Mouse (Mus musculus): ENCODE measurements at regions not wholly inside any gene's neighbourhood (a gene's known extent, or its start where the extent isn't known, plus 50 kb on each side); places are given as distances from the start of the nearest gene placed in this dataset.
A peak's percentile ranks its signal among the peaks of the same experiment; 100 is the strongest.

- H3K79me3 ChIP-seq (ENCODE audit: low read depth): no peaks in the 10 kb centered on the region
- H3K27me3 ChIP-seq (ENCODE audit: control insufficient read depth, insufficient read depth, insufficient read length): no peaks in the 10 kb centered on the region
- no peak overlapping the region for H3ac ChIP-seq (ENCODE audit: control insufficient read depth, insufficient read length, low read depth)
- no peaks in the 10 kb centered on the region for H3K36me3 ChIP-seq (ENCODE audit: control insufficient read depth, insufficient read depth)
- H3K4me3 ChIP-seq (ENCODE audit: insufficient read depth, poor library complexity, severe bottlenecking): no peak overlapping the region
- no peaks in the 10 kb centered on the region for H3K79me2 ChIP-seq (ENCODE audit: control insufficient read depth, insufficient read depth)
- no peak for TF ChIP-seq USF1 (IDR thresholded peaks at IDR 0.05; ENCODE audit: low read depth)
- no peak for TF ChIP-seq MAX (IDR thresholded peaks at IDR 0.05)
- no peak for TF ChIP-seq MYOD1 (IDR thresholded peaks at IDR 0.05; ENCODE audit: control insufficient read depth, insufficient read length, low read depth)
- no peak for TF ChIP-seq MYOG (IDR thresholded peaks at IDR 0.05; ENCODE audit: control insufficient read depth, extremely low read depth, insufficient read length)
- TF ChIP-seq FOSL1 (IDR thresholded peaks at IDR 0.05; ENCODE audit: insufficient read depth, low read length, poor library complexity, severe bottlenecking): no peak
- no peak for TF ChIP-seq CEBPB (IDR thresholded peaks at IDR 0.05; ENCODE audit: low read depth)
- TF ChIP-seq CTCF (IDR thresholded peaks at IDR 0.05; ENCODE audit: control insufficient read depth, insufficient read depth, insufficient read length): no peak
Observed at GRCm38 (mm10) chr13:97555312-97555711, 205.1 kb downstream of the Gm10260 start.

DNA sequence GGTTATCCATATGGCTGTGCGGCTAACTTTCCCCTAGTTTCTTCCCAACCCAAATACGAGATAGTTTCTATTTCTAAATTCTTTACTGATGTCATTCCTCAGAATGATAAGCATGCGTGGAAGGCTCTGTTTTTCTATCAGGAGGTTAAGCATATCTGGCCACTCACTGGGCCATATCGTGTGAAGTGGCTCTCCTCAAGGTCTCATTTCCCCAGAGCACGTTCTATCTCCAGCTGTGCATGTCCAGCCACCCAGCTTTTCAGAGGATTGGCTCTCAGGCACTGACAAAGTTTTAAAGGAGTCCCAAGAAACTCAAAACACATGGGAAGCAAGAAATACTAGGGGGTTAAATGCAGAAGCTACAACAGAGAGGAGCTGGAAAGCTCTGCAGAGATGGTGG lies 205.8 kb downstream of the Gm10260 start:
- H3ac ChIP-seq (ENCODE audit: control insufficient read depth, insufficient read length, low read depth): no peak overlapping the region
- no peaks in the 10 kb centered on the region for H3K79me2 ChIP-seq (ENCODE audit: control insufficient read depth, insufficient read depth)
- H3K4me3 ChIP-seq (ENCODE audit: insufficient read depth, poor library complexity, severe bottlenecking): no peak overlapping the region
- TF ChIP-seq MYOG (IDR thresholded peaks at IDR 0.05; ENCODE audit: control insufficient read depth, extremely low read depth, insufficient read length): no peak
- TF ChIP-seq CTCF (IDR thresholded peaks at IDR 0.05; ENCODE audit: control insufficient read depth, insufficient read depth, insufficient read length): no peak
- TF ChIP-seq MYOD1 (IDR thresholded peaks at IDR 0.05; ENCODE audit: control insufficient read depth, insufficient read length, low read depth): no peak
- TF ChIP-seq MAX (IDR thresholded peaks at IDR 0.05): no peak
- TF ChIP-seq USF1 (IDR thresholded peaks at IDR 0.05; ENCODE audit: low read depth): no peak
- no peak for TF ChIP-seq FOSL1 (IDR thresholded peaks at IDR 0.05; ENCODE audit: insufficient read depth, low read length, poor library complexity, severe bottlenecking)
- no peak for TF ChIP-seq CEBPB (IDR thresholded peaks at IDR 0.05; ENCODE audit: low read depth)
- no peaks in the 10 kb centered on the region for H3K79me3 ChIP-seq (ENCODE audit: low read depth)
- no peaks in the 10 kb centered on the region for H3K36me3 ChIP-seq (ENCODE audit: control insufficient read depth, insufficient read depth)
- no peaks in the 10 kb centered on the region for H3K27me3 ChIP-seq (ENCODE audit: control insufficient read depth, insufficient read depth, insufficient read length)

- H3K36me3 ChIP-seq (ENCODE audit: control insufficient read depth, insufficient read depth): no peaks in the 10 kb centered on the region
- H3K27me3 ChIP-seq (ENCODE audit: control insufficient read depth, insufficient read depth, insufficient read length): no peaks in the 10 kb centered on the region
- no peaks in the 10 kb centered on the region for H3K79me3 ChIP-seq (ENCODE audit: low read depth)
- no peaks in the 10 kb centered on the region for H3K79me2 ChIP-seq (ENCODE audit: control insufficient read depth, insufficient read depth)
- H3K4me3 ChIP-seq (ENCODE audit: insufficient read depth, poor library complexity, severe bottlenecking): no peak overlapping the region
- H3ac ChIP-seq (ENCODE audit: control insufficient read depth, insufficient read length, low read depth): no peak overlapping the region
- TF ChIP-seq CEBPB (IDR thresholded peaks at IDR 0.05; ENCODE audit: low read depth): no peak
Observed at GRCm38 (mm10) chr13:97552236-97552635, 208.2 kb downstream of the Gm10260 start.

DNA sequence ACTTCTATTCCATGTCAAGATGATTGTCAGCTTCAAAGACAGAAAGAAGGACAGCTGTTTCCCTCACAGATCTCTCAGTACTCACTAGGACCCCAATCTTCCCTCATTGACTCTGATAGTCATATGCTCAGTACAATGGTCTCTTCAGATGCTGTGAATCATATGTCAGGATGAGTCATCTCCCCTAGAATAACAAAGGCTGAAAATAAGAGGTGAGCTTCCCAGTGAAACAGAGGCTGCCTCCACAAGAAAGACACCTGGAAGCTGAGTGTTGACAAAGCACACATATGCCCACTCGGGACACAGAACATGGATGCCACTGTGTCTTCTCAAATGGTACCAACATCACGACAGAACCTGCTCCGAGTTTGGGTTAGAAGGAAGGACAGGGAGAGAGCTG lies 209.6 kb downstream of the Gm10260 start:
- no peak overlapping the region for H3K4me3 ChIP-seq (ENCODE audit: insufficient read depth, poor library complexity, severe bottlenecking)
- H3K79me3 ChIP-seq (ENCODE audit: low read depth): no peaks in the 10 kb centered on the region
- peak; percentile 19 for TF ChIP-seq USF1 (IDR thresholded peaks at IDR 0.05; ENCODE audit: low read depth)
- no peak for TF ChIP-seq MYOG (IDR thresholded peaks at IDR 0.05; ENCODE audit: control insufficient read depth, extremely low read depth, insufficient read length)
- TF ChIP-seq FOSL1 (IDR thresholded peaks at IDR 0.05; ENCODE audit: insufficient read depth, low read length, poor library complexity, severe bottlenecking): peak; percentile 39
- peak; percentile 23 for TF ChIP-seq MYOD1 (IDR thresholded peaks at IDR 0.05; ENCODE audit: control insufficient read depth, insufficient read length, low read depth)
- no peak for TF ChIP-seq MAX (IDR thresholded peaks at IDR 0.05)
- H3K27me3 ChIP-seq (ENCODE audit: control insufficient read depth, insufficient read depth, insufficient read length): no peaks in the 10 kb centered on the region
- H3ac ChIP-seq (ENCODE audit: control insufficient read depth, insufficient read length, low read depth): no peak overlapping the region
- no peaks in the 10 kb centered on the region for H3K36me3 ChIP-seq (ENCODE audit: control insufficient read depth, insufficient read depth)
- H3K79me2 ChIP-seq (ENCODE audit: control insufficient read depth, insufficient read depth): no peaks in the 10 kb centered on the region

DNA sequence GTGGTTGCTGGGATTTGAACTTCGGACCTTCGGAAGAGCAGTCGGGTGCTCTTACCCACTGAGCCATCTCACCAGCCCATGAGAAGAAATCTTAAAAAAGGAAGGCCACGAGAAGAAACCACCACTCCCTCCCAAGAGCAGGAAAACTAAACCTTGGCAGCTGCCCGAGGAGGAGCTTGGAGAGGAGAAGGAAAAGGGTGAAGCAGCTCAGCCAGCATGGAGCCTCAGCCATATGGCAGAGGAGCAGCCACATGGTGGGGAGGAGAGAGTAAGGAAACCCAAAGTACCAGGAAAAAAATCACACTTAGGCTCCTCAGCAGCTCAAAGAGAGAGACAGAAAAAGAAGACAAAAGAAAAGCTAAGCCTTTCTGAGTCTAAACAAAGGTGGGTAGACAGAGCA lies 210.3 kb downstream of the Gm10260 start:
- Histone ChIP-seq H3K79me3 (ENCODE audit: low read depth) (no peaks in the 10 kb centered on the region), H3K79me2 (ENCODE audit: control insufficient read depth, insufficient read depth) (no peaks in the 10 kb centered on the region), H3K36me3 (ENCODE audit: control insufficient read depth, insufficient read depth) (no peaks in the 10 kb centered on the region), H3K4me3 (ENCODE audit: insufficient read depth, poor library complexity, severe bottlenecking) (no peak overlapping the region), H3ac (ENCODE audit: control insufficient read depth, insufficient read length, low read depth) (no peak overlapping the region), H3K27me3 (ENCODE audit: control insufficient read depth, insufficient read depth, insufficient read length) (no peaks in the 10 kb centered on the region)
- TF ChIP-seq CTCF (IDR thresholded peaks at IDR 0.05; ENCODE audit: control insufficient read depth, insufficient read depth, insufficient read length) (no peak), USF1 (IDR thresholded peaks at IDR 0.05; ENCODE audit: low read depth) (no peak), MYOD1 (IDR thresholded peaks at IDR 0.05; ENCODE audit: control insufficient read depth, insufficient read length, low read depth) (no peak), MAX (IDR thresholded peaks at IDR 0.05) (no peak), FOSL1 (IDR thresholded peaks at IDR 0.05; ENCODE audit: insufficient read depth, low read length, poor library complexity, severe bottlenecking) (no peak), MYOG (IDR thresholded peaks at IDR 0.05; ENCODE audit: control insufficient read depth, extremely low read depth, insufficient read length) (no peak), CEBPB (IDR thresholded peaks at IDR 0.05; ENCODE audit: low read depth) (no peak)

DNA sequence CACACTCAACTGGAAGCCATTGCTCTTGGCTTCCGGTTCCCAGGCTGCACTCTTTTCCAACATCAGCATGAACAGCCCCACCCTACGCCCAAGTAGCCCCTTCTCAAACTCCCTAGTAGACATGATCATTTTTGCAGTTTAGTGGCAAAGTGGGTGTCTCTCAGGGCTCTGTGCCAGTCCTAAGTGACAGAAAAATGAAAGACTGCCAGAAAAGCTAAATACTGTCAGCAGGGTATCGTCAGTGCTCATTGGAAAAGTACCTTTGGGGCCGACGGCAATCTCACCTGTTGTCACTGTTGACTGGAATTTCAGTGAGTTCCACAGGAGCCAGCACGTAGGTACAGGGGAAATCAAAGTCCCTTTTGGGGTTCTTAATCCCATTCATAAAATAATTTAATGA lies 211.0 kb downstream of the Gm10260 start:
- TF ChIP-seq MYOD1 (IDR thresholded peaks at IDR 0.05; ENCODE audit: control insufficient read depth, insufficient read length, low read depth) (no peak), USF1 (IDR thresholded peaks at IDR 0.05; ENCODE audit: low read depth) (no peak), CEBPB (IDR thresholded peaks at IDR 0.05; ENCODE audit: low read depth) (no peak), MYOG (IDR thresholded peaks at IDR 0.05; ENCODE audit: control insufficient read depth, extremely low read depth, insufficient read length) (no peak), FOSL1 (IDR thresholded peaks at IDR 0.05; ENCODE audit: insufficient read depth, low read length, poor library complexity, severe bottlenecking) (no peak), CTCF (IDR thresholded peaks at IDR 0.05; ENCODE audit: control insufficient read depth, insufficient read depth, insufficient read length) (no peak), MAX (IDR thresholded peaks at IDR 0.05) (no peak)
- Histone ChIP-seq H3K79me3 (ENCODE audit: low read depth) (no peaks in the 10 kb centered on the region), H3K79me2 (ENCODE audit: control insufficient read depth, insufficient read depth) (no peaks in the 10 kb centered on the region), H3K4me3 (ENCODE audit: insufficient read depth, poor library complexity, severe bottlenecking) (no peak overlapping the region), H3ac (ENCODE audit: control insufficient read depth, insufficient read length, low read depth) (no peak overlapping the region), H3K27me3 (ENCODE audit: control insufficient read depth, insufficient read depth, insufficient read length) (no peaks in the 10 kb centered on the region), H3K36me3 (ENCODE audit: control insufficient read depth, insufficient read depth) (no peaks in the 10 kb centered on the region)

Measured in C2C12 (cell line).